Mouse (Mus musculus) lung, adult 2 months (tissue): ENCODE results near the gene Sirt4.

ENCODE experiments used
- CTCF ChIP-seq: fragments of 200-500 bp; IDR thresholded peaks from 2 replicates; pipeline ENCODE4 v1.5.1; 2011; ENCODE audit warnings: mild to moderate bottlenecking, low read length, control low read depth; ENCODE audit not compliant: insufficient read depth
- POLR2A ChIP-seq: fragments of 200-500 bp; IDR thresholded peaks from 2 replicates; pipeline ENCODE4 v1.6.1; 2011; ENCODE audit warnings: low read depth, mild to moderate bottlenecking, control low read depth, low read length, borderline replicate concordance; ENCODE audit errors: extremely low read depth

GRCm38 (mm10) chr5:115524471-115524870 is 39.9 kb upstream of the Sirt4 start:
- no peak for TF ChIP-seq CTCF
- no peak for TF ChIP-seq POLR2A
